Mouse (Mus musculus) heart, embryonic 16.5 days (tissue): Measurements from ENCODE around the gene Ak9. TPM values are rescaled to one million over a fixed set of nuclear protein-coding genes. Genes with fewer than 3 reads are reported as not detected.
A peak's percentile ranks its signal among the peaks of the same experiment; 100 is the strongest.

Experiments used
- ATAC-seq: fragments of 200-750 bp; cut with Nextera tagmentation; replicated peaks from 2 replicates; pipeline ENCODE4 v1.8.0; 2017; ENCODE audit warnings: moderate number of reproducible peaks; ENCODE audit not compliant: insufficient read depth, low FRiP score; ENCODE audit errors: extremely low read depth
- H3K27ac ChIP-seq: fragments of 300-500 bp; sonication (generic); 2 replicates; pipeline ENCODE4 v1.5.1; 2014; ENCODE audit warnings: mild to moderate bottlenecking, low read length, control low read depth, moderate library complexity
- H3K27me3 ChIP-seq: fragments of 300-500 bp; sonication (generic); 2 replicates; pipeline ENCODE4 v1.6.1; 2014; ENCODE audit warnings: low read length, mixed read lengths; ENCODE audit not compliant: control insufficient read depth, insufficient read depth
- H3K36me3 ChIP-seq: fragments of 300-500 bp; sonication (generic); 2 replicates; pipeline ENCODE4 v1.6.1; 2014; ENCODE audit not compliant: control insufficient read depth, insufficient read depth
- H3K4me1 ChIP-seq: fragments of 300-500 bp; sonication (generic); 2 replicates; pipeline ENCODE4 v1.6.1; 2014; ENCODE audit warnings: low read length, mixed read lengths; ENCODE audit not compliant: control insufficient read depth, insufficient read depth
- H3K4me2 ChIP-seq: fragments of 300-500 bp; sonication (generic); 2 replicates; pipeline ENCODE4 v1.6.1; 2014; ENCODE audit warnings: low read depth, mild to moderate bottlenecking, control low read depth, low read length
- H3K4me3 ChIP-seq: fragments of 300-500 bp; sonication (generic); 2 replicates; pipeline ENCODE4 v1.5.1; 2014; ENCODE audit warnings: mild to moderate bottlenecking, control low read depth, low read length
- H3K9ac ChIP-seq: fragments of 300-500 bp; sonication (generic); 2 replicates; pipeline ENCODE4 v1.6.1; 2014; ENCODE audit warnings: low read length, control low read depth
- H3K9me3 ChIP-seq: fragments of 300-500 bp; sonication (generic); replicated peaks from 2 replicates; pipeline ENCODE4 v1.6.1; 2016; ENCODE audit warnings: low read length; ENCODE audit not compliant: control insufficient read depth
- WGBS: fragments of 180-500 bp; shearing (Covaris S2); extraction: QIAGEN DNeasy Blood & Tissue Kit; methylation state at CpG from one replicate; pipeline ENCODE4 v1.1.7; 2014; 5-methylcytosine and 5-hydroxymethylcytosine counted together
- polyA plus RNA-seq: library from polyadenylated mRNA; unstranded; fragments of >200 nt; fragmentation: Nextera tagmentation; extraction: Ambion mirVana; gene quantifications from 2 replicates; pipeline ENCODE4 v1.2.1, GENCODE M21; 2015

The Ak9 gene
- polyA plus RNA-seq, 1 experiment from 2014 or later: 0.26 TPM

DNA sequence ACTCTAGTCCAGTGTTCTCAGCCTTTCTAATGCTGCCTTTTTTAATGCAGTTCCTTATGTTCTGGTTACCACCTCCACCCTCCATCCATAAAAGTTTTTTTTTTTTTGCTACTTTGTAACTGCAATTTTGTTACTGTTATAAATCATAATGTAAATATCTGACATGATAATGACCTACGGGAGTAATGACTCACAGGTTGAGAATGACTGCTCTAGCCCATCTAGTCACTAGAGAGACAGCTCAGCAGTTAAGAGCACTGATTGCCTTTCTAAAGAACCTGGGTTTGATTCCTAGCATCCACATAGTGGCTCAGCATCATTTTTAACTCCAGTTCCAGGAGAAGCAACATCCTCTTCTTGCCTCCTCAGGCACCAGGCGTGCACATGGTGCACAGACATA lies 21.7 kb upstream of the Ak9 start:
- Histone ChIP-seq H3K9me3 (no peaks in the 10 kb centered on the region), H3K36me3 (peaks cover 24% of the 10 kb centered on the region), H3K4me1 (no peaks in the 10 kb centered on the region), H3K4me2 (no peak overlapping the region), H3K9ac (no peak overlapping the region), H3K27me3 (no peaks in the 10 kb centered on the region), H3K27ac (no peak overlapping the region), H3K4me3 (no peak overlapping the region)
- no peak for ATAC-seq
- 74% methylated on average over 2 of the region's 2 CpGs for WGBS

DNA sequence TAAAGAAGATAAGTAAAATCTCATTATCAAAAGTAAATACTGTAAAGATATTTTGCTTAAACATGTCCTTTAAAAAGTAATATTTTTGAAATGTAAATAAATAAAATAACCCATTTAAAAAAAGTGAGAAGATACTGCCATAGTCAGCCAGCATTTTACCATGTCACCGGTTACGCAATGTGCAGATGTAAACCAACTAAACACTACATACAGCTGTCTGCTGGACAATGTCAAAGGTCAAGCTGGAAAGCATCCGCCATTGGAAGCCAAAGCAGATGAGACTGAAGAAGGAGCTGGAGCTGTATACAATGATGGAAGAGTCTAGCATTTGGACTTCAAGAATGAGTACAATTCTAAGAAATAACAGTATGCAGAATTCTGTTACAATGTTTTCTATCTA lies 16.2 kb upstream of the Ak9 start:
- no peaks in the 10 kb centered on the region for H3K27me3 ChIP-seq
- no peaks in the 10 kb centered on the region for H3K9me3 ChIP-seq
- no peak for ATAC-seq
- H3K4me3 ChIP-seq: no peak overlapping the region
- no peak overlapping the region for H3K27ac ChIP-seq
- H3K4me2 ChIP-seq: no peak overlapping the region
- no peak overlapping the region for H3K9ac ChIP-seq
- H3K4me1 ChIP-seq: peaks cover 15% of the 10 kb centered on the region
- 85% methylated on average over 3 of the region's 3 CpGs for WGBS
- H3K36me3 ChIP-seq: peaks cover 19% of the 10 kb centered on the region

DNA sequence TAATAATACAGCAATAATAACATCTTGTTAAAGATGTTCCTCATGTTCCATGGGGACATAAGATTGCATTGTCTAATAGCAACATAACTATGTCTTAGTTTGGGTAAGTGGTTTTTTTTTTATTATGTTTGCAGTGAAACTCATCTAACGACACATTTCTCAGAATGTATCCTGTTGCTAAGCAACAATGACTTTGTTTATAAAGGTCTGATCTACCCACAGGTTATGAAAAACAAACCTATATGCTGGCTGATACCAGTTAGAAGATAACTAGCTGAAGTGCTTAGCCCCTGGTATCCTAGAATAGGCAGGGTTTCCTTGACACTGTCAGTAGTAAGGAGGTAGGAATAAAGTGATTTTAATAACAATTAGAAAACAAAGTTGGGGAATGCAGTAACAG lies 15.7 kb upstream of the Ak9 start:
- no peak for ATAC-seq
- Histone ChIP-seq H3K9ac (no peak overlapping the region; the same call in 1 of the 2 replicates), H3K4me2 (no peak overlapping the region), H3K4me3 (no peak overlapping the region), H3K27me3 (no peaks in the 10 kb centered on the region), H3K36me3 (peaks cover 16% of the 10 kb centered on the region), H3K27ac (no peak overlapping the region), H3K4me1 (peaks cover 15% of the 10 kb centered on the region), H3K9me3 (no peaks in the 10 kb centered on the region)
- WGBS: 48% methylated on average over 1 of the region's 1 CpGs

DNA sequence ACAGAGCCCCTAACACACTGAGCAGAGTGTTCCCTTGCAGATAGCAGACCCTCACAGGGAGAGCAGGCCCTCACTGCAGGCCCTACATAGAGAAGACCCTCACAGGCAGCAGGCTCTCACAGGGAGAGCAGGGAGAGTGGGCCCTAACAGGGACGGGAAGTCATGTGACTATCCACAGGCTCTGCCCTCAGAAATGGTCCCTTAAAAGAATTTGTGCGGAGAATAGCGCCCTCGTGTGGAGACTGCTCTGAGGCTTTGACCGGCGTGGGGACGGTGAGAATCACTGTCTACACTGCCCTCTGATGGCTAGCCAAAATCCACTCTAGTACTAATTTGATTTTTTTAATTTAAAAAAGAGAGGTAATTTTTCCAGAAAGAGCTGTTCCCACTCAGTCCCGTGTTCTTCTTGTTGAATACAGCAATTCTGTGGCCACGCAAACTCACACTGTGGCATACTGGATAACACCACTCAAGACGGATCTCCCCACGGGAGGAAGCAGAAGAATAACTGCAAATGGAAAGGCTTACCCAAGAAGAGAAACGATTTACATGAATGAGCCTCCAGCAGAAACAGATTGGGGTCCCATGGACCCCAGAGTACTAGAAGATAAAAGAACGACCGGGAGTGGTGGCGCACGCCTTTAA lies 14.9 kb upstream of the Ak9 start:
- peak overlapping the region; percentile 37 for H3K4me2 ChIP-seq

DNA sequence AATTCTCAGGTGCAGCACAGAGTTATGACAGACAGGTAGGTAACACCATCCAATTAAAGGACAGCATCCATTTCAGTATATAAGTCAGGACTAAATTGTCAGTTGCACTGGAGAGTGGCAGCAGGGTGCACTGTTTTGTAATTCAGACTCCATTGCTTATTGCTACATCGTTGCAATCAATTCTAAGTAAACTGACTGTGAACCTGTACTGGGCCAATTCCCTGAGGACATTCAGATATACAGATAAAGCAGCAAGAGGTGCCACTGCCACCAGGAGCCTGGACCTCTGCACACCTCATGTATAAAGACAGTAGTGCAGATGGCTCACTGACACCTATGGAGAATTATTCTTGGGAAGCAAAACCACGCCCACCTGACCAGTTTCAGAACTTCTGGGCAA lies 12.8 kb upstream of the Ak9 start:
- Histone ChIP-seq H3K4me2 (no peak overlapping the region), H3K9me3 (no peaks in the 10 kb centered on the region), H3K9ac (no peak overlapping the region), H3K36me3 (no peaks in the 10 kb centered on the region), H3K27me3 (no peaks in the 10 kb centered on the region), H3K27ac (no peak overlapping the region), H3K4me1 (peaks cover 36% of the 10 kb centered on the region), H3K4me3 (no peak overlapping the region)
- WGBS: 79% methylated on average over 2 of the region's 2 CpGs
- no peak for ATAC-seq

More for the DNA sequence above, 14.9 kb upstream of the Ak9 start:
- Histone ChIP-seq H3K4me3 (no peak overlapping the region), H3K4me1 (peaks cover 21% of the 10 kb centered on the region), H3K36me3 (peaks cover 13% of the 10 kb centered on the region), H3K9ac (peak overlapping the region; percentile 46), H3K9me3 (no peaks in the 10 kb centered on the region), H3K27me3 (no peaks in the 10 kb centered on the region), H3K27ac (no peak overlapping the region; the same call in 1 of the 2 replicates)
- ATAC-seq: peak; percentile 70
- 37% methylated on average over 16 of the region's 16 CpGs for WGBS

DNA sequence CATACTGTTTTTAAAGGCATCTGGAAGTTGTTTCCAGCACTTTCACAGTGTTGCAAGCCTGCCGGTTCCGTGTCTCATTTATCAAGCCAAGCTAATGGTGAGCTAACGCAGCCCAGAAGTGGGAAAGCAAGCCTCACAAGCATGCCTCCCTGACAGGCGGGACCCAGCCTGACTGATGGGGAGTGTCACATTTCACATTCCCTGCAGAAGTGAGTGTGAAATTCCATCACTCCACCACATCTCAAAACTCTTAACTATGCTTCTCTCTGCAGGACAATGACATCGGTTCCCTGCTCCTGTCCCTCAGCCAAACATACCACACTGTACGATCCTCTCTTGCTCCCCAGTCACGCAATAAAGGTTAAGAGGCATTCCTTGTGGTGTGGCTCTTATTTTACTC lies 10.8 kb upstream of the Ak9 start:
- Histone ChIP-seq H3K4me3 (peak overlapping the region; percentile 28), H3K36me3 (no peaks in the 10 kb centered on the region), H3K4me2 (peak overlapping the region; percentile 54), H3K9me3 (no peaks in the 10 kb centered on the region), H3K4me1 (peaks cover 36% of the 10 kb centered on the region), H3K27ac (peak overlapping the region; percentile 99), H3K27me3 (no peaks in the 10 kb centered on the region), H3K9ac (peak overlapping the region; percentile 43; the same call in 1 of the 2 replicates)
- peak; percentile 91 for ATAC-seq
- 5% methylated on average over 7 of the region's 7 CpGs for WGBS

DNA sequence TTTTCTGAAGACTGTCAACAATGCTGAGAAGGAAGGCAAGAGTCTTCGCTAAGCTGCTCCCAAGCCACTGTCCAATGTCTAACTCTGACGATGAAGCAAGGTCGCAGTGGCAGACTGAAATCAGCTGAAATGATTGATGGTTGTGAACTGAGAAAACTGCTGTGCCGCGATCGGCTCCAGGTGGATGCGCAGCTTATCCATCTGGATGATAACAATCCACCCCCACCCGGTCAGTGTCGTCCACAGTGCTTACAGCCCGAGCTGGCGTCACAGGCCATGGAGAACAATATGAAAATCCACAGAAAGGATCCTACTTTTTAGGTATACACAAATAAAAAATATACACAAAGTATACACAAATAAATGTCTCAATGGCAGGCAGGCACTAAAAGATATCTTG lies 9.0 kb upstream of the Ak9 start:
- Histone ChIP-seq H3K4me3 (no peak overlapping the region), H3K4me2 (peak overlapping the region; percentile 5; the same call in 1 of the 2 replicates), H3K9me3 (no peaks in the 10 kb centered on the region), H3K9ac (no peak overlapping the region), H3K36me3 (no peaks in the 10 kb centered on the region), H3K27ac (peak overlapping the region; percentile 99), H3K27me3 (no peaks in the 10 kb centered on the region), H3K4me1 (peaks cover 29% of the 10 kb centered on the region)
- ATAC-seq: no peak
- 47% methylated on average over 11 of the region's 11 CpGs for WGBS

DNA sequence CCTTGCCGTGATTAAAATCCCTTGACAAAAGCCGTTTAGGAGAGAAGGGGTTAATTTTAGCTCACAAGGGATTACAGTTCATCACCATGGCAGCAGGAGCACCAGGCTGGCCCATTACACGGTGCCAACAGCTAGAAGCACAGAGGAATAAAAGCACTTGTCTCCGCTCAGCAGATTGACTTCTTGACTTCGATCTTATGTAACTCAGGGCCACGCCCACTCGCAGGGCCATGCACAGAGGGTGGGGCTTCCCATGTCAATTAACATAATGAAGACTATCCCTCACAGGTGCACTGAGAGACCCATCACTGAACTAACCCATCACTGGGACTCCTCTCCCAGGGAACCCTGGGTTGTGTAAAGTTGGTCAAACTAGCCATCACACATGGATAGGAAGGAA lies 8.6 kb upstream of the Ak9 start:
- Histone ChIP-seq H3K9me3 (no peaks in the 10 kb centered on the region), H3K4me2 (no peak overlapping the region), H3K36me3 (no peaks in the 10 kb centered on the region), H3K27me3 (no peaks in the 10 kb centered on the region), H3K4me1 (peaks cover 29% of the 10 kb centered on the region), H3K27ac (peak overlapping the region; percentile 4; the same call in 1 of the 2 replicates), H3K4me3 (no peak overlapping the region), H3K9ac (no peak overlapping the region)
- 38% methylated on average over 7 of the region's 7 CpGs for WGBS
- ATAC-seq: no peak

DNA sequence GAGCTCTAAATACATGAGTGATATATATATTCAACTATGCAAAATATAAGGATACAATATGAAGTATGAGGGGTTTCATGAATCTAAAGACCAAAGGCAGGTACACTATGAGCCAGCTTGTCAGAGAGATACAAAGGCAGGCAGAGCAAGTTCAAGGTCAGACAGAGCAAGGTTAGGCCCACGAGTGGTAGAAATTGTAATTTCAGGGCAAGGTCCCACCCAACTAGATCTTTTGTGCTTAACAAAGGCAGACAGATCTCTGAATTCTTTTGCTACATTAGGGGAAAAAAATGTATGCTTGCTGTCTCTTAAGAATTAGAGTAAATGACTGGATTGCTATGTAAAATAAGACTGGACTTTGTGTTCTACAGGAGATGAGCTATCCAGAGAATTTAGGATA lies 3.6 kb upstream of the Ak9 start:
- 45% methylated on average over 1 of the region's 1 CpGs for WGBS
- H3K27ac ChIP-seq: no peak overlapping the region
- no peak for ATAC-seq

More for the DNA sequence above, 3.6 kb upstream of the Ak9 start:
- no peaks in the 10 kb centered on the region for H3K36me3 ChIP-seq
- H3K9ac ChIP-seq: peak overlapping the region; percentile 24; the same call in 1 of the 2 replicates
- H3K4me1 ChIP-seq: peaks cover 6% of the 10 kb centered on the region
- H3K4me2 ChIP-seq: no peak overlapping the region
- no peaks in the 10 kb centered on the region for H3K27me3 ChIP-seq
- H3K9me3 ChIP-seq: no peaks in the 10 kb centered on the region
- no peak overlapping the region for H3K4me3 ChIP-seq
